Mouse (Mus musculus): ENCODE measurements around the gene Tnni3.
"Not testable (repeated sequence)": the region's sequence is repeated elsewhere in the genome, so short reads cannot be mapped to it uniquely, and the experiment has no call there.

Gene Tnni3

GRCm38 (mm10) chr7:4524212-4524922 is at the start of gene Tnni3:
Gene Tnni3, minus strand, starts transcription at chr7:4524229.
- DNase-seq (ENCODE audit: low spot score): peak; percentile 59

DNA sequence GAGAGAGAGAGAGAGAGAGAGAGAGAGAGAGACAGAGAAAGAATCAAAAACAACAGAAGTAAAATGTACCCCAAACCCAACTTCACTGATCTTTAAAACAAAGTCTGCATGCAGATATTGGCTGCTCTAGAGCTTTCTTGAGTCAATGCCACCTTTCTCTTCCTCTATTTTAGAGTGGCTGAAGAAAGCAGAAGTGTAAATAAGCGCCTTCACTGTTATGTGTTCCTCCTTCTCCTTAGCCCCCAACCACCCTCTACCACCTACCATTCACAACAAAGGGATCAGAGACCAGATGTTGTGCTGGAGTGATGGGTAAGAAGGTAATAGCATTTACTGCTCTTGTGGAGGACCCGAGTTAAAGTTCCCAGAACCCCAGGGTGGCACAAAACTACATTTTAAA is 48.3 kb upstream of the Tnni3 start:
- not testable (repeated sequence) for DNase-seq (ENCODE audit: low spot score)

- no peak for DNase-seq (ENCODE audit: low spot score)
Observed at GRCm38 (mm10) chr7:4562660-4563059, 38.6 kb upstream of the Tnni3 start.

DNA sequence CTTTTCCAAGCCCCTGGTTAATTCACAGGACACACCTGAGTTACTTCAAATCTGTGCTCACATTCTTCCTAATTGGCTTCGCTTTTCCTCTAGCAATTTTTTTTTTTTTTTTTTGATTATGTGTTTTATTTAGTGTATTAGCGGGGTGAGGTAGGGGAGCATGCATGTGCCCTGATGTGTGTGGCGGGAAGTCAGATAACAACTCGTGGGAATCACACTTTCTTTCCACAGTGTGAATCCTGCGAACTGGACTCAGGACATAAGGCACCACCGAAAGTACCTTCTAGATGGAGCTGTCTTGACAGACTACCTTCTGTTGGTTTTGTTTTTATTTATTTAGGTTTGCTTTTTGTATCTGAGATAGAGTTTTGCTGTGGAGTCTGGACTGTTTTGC is 33.1 kb upstream of the Tnni3 start:
- no peak for DNase-seq (ENCODE audit: low spot score)

GRCm38 (mm10) chr7:4556256-4557166 is 32.5 kb upstream of the Tnni3 start:
- peak; percentile 81 for DNase-seq (ENCODE audit: low spot score)

DNA sequence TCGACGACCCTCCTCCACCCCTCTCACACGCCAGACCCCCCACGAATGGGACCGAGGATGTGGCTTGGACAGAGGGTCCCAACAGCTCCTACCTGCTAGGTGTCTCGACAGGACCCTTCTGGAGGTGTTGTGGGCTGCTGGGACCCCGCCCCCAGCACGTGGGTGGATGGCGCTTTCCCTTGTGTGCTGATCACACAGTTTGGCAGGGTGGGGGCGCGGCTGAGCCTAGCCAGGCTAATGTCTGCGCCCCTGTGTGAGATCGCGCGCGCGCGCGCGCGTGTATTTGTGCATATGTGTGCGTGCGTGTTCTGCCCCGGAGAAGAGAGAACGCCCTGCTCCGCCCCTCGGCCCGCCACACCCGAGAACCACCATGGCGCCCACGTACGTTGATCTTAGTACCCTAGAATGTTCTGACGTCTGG is 23.2 kb upstream of the Tnni3 start, which contains the start of gene Syt5:
Gene Syt5 (minus strand): TSS at position 321 of the 421 bp plus-strand sequence.
- DNase-seq (ENCODE audit: low spot score): no peak

DNA sequence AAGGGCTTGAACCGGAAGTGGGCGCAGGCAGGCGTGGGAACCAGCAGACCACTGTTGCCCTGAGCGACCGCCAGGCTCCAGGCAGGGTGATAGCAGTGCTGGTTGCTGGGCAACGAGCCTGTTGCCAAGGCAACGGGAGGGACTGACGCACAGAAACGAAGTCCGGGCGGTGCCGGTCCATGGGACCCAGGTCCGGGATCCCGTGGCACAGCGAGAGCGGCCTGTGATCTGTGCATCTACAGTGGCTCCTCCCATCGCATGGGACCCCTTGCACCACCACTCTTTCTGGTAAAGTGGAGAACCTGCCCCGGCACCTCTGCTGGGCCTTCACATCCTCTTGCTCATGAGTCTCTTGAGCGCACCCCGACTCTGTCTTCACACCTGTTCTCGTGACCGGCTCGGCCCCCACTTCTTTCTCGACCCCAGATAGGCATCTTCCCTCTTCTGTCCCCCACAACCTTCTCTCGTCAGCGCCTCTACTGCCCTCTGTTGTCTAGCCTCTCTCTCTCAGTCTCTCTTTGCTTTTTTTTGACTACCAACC is 22.6 kb upstream of the Tnni3 start:
- DNase-seq (ENCODE audit: low spot score): peak; percentile 89

GRCm38 (mm10) chr7:4546050-4546449 is 22.0 kb upstream of the Tnni3 start:
- DNase-seq (ENCODE audit: low spot score): no peak

GRCm38 (mm10) chr7:4542013-4542412 is 18.0 kb upstream of the Tnni3 start:
- no peak for DNase-seq (ENCODE audit: low spot score)

- no peak for DNase-seq (ENCODE audit: low spot score)
Observed at GRCm38 (mm10) chr7:4541344-4541743, 17.3 kb upstream of the Tnni3 start.

DNA sequence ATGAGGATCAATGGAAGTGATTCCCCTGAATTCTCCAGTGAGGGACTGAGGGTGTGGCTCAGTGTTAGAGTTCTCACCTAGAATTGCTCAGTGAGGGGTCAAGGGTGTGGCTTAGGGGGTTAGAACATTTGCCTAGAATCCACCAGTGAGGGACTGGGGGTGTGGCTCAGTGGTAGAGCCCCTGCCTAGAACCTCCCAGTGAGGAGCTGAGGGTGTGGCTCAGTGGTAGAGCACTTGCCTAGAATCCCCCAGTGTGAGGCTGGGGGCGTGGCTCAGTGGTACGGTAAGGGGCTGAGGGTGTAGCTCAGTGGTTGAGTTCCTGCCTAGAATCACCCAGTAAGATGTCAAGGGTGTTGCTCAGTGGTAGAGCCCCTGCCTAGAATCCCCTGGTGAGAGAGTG is 15.0 kb upstream of the Tnni3 start:
- no peak for DNase-seq (ENCODE audit: low spot score)

GRCm38 (mm10) chr7:4537181-4537580 is 13.2 kb upstream of the Tnni3 start:
- no peak for DNase-seq (ENCODE audit: low spot score)

GRCm38 (mm10) chr7:4536369-4536768 is 12.3 kb upstream of the Tnni3 start:
- no peak for DNase-seq (ENCODE audit: low spot score)

DNA sequence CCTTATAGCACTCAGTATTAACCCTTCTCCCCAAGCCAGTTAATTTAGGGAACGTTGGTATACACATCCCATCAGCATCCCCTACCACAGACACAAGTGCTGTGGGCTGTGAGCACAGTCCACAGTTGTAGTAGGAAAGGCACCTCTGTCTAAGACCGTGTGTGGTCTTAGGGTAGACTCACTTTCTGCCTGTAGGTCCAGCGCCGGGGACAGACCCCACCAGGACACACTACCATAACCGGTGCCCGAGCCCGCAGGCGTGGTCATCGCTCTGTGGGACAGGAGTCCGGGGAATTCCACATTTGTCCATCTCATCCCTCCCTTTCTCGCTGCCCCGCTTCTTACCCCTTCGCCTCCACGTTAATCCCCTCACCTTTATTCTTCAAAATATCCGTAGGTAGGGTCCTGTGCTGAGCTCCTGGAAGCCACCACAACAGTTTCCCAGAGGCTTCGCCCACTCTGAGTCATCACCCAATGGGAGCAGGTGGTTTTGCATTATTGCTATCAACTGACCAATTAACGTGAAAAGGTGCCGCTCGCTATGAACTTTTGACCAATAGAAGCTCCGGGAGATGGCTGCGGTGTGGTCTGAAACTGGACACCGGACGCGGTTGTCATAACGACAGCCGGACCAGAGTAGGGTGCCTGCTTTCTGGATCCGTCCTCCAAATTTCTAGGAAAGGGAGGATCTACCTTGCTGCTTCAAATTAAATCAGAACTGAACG is 8.1 kb upstream of the Tnni3 start, which contains the start of gene Dnaaf3:
Gene Dnaaf3 (minus strand): TSS at position 449 of the 725 bp plus-strand sequence.
- peak; percentile 44 for DNase-seq (ENCODE audit: low spot score)

DNA sequence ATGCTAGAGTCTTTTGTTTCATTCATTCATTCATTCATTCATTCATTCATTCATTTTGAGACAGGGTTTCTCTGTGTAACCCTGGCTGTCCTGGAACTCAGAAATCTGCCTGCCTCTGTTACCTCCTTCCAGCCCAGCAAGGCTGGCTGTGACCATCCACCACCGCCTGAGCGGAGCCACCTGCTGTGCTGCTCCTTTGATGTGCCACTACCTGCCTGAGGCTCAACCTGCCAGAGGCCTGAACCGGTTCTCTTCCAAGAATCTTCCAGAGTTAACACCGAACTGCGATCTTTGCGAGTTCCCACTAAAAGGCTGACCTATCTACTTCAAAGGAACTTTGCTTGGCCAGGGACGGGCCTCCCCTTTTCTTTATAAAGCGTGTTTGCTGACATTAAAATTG is 6.1 kb upstream of the Tnni3 start:
- not testable (repeated sequence) for DNase-seq (ENCODE audit: low spot score)

- no peak for DNase-seq (ENCODE audit: low spot score)
Observed at GRCm38 (mm10) chr7:4527302-4527689, 3.3 kb upstream of the Tnni3 start.

- peak; percentile 82 for DNase-seq (ENCODE audit: low spot score)
Observed at GRCm38 (mm10) chr7:4526341-4527301, 2.6 kb upstream of the Tnni3 start.

DNA sequence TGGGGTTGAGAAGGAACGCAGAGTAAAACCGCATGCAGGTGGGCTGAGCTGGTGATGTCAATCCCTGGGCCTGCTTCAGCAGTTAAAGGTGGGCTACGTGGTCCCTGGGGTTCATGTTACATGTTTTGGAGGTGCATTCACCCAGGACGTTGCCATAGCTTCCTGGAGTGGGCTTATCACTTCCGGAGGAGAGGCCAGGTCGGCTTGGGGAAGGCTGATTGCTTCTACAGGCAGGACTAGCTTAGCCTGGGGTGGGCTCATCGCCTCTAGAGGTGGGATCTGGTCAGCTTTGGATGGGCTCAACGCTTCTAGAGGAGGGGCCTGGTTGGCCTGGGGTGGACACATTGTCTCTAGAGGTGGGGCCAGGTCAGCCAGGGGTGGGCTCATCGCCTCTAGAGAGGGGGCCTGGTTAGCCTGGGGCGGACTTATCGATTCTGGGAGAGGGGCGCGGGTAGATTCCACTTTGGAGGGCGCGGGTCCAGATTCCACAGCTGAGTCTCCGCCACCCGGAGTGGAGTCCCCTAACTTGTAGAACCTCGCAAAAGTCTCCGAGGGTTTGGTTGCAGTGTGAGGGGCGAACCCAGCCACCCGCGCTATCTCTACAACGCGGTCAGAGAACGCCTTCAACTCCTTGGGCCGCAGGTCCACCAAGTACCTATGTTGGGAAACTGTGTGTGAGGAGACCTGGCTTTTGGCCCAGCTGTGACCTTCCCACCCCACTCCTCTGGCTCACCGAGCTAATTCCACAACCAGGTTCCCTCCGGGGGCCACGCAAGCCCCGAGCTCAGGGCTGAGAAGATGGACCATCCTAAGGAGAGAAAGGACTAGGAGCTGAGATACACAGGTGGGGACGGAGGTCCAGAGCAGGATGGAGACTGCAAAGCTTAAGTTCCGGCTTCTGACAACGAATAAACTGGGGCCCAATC is 561 bp downstream of the Tnni3 start:
- DNase-seq (ENCODE audit: low spot score): no peak

- no peak for DNase-seq (ENCODE audit: low spot score)
Observed at GRCm38 (mm10) chr7:4522292-4522691, 1.7 kb downstream of the Tnni3 start.

Data from MN1 (cell line).